Mouse (Mus musculus) thymus, postnatal 36 days (tissue): ENCODE data around the gene Afdn.
"Not testable (repeated sequence)": the region's sequence is repeated elsewhere in the genome, so short reads cannot be mapped to it uniquely, and the experiment has no call there.

ENCODE experiments used
- DNase-seq, 2 experiments: peaks; one replicate each; pipeline ENCODE4 v3.0.0; 2022; ENCODE audit warnings: mixed read lengths in 2 of 2

The Afdn gene

DNA sequence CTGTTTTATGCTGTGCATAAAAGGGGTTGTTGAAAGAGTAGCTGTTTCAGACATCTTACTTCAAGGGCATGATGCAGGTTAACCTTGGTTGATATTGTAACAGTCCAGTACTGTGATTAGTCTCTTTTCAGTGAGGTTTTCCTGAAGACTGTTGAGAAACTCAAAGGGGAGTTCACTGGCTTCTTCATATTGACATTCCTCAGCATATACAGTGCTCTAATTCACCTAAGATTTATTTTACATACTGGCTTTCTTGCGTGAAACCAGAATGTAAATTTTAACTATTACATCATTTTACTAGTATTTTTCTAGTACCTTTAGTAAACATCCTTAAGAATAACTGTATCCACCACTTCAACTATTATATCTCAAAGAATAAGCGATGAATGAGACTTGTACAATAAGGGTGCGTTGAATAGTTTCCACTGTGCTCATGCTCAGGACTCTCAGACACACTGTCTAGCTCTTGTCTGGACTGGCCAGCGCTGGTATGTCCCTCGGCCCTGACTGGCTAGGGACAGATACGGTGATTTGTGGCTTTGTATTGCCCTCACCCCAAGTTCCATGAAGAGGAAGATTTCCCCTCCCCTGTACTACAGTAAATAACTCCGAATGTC, 129.6 kb downstream of the Afdn start:
- DNase-seq, result no peak

DNA sequence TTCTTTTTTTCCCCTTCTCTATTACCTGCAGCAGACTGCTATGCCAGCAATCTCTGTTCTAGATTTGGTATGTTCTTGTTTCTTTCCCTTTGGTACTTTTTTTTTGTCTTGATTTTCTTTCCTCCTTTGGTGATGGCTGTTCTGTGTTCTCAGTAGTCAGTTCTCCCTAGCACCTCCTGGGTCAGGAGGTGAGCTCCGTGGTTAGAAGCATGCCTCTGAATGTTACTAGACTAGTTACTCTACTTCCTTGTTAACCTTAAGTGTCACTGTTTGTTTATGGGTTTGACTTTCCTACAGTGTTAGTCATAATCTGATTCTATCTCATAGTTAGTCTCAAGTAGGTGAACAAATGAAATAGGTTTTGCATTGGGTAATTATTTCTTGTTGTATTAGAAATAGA, 130.6 kb downstream of the Afdn start:
- DNase-seq, result no peak

DNA sequence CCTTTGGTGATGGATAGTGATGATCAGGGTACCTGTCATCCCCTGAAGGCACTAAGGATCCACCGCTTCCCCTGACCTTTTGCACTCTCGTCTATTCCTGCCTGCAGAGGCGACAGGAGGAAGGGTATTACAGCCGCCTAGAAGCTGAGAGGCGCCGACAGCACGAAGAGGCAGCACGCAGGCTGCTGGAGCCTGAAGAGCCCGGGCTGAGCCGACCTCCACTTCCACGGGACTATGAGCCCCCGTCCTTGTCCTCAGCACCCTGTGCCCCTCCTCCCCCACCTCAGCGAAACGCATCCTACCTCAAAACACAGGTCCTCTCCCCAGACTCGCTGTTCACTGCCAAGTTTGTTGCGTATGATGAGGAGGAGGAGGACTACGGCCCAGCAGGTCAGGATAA, 138.5 kb downstream of the Afdn start:
- DNase-seq, result no peak

DNA sequence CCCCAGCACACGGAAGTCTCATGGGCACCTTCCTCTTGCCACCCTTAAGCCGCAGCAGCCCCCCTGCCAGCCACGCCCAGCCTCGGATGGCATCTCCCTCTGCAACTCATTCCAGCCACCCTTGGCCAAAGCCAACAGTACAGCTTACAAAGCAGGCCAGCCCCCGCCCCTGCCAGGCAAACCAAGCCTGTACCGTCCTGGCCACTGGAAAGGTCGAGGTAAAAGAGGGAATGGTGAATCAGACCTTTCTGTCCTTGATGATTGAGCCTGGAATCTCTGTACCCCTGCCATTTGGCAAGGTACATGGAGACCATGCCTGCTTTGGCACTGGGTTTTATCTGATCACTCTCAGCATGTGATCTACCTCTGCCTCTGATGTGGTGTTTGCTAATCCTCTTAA, 138.9 kb downstream of the Afdn start:
- no peak for DNase-seq

DNA sequence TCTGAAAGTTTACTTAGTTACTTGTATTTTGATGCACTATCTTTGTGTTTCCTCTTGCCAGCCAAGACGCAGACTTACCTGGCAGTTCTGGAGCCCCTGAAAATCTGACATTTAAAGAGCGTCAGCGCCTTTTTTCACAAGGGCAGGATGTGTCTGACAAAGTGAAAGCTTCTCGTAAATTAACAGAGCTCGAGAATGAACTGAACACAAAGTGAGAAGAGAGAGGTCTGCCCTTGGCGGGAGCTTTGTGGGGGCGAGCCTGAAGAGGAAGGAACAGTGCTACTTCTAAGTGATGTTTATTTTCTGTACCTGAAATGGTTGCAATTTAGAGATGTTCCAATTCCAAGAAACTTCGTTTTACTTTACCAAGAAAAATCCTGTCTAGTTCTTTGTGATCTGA, 143.5 kb downstream of the Afdn start:
- DNase-seq, result no peak

DNA sequence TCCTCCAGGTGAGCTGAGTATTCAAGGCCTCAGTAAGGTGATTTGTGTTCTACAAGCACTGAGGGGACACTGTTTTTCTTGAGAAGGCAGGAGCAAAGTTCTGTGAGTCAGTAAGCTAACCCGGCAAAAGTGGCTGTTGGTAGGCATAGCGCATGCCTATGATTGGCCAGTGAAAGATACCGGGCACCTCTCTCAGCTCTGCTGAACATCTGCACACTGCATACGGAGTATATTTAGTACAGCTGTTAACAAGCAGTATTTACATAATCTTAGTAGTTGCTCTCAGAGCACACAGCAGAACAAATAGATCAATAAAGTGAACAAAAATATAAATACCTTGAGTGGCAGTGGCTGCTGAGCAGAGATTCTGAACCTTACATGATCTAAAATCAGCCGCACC, 146.7 kb downstream of the Afdn start:
- no peak for DNase-seq

DNA sequence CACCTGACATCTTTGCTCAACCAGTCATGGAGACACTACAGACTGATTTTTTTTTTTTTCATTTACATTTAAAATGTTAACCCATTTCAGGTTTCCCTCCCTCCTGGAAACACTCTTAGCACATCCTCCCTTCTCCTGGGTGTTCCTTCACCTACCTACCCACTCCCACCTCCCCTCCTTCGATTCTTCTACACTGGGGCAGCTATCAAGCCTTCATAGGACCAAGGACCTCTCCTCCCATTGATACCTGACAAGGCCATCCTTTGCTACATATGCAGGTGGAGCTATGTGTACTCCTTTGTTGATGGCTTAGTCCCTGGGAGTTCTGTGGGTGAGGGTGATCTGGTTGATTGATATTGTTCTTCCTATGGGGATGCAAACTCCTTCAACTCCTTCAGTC, 147.3 kb downstream of the Afdn start:
- no peak for DNase-seq

DNA sequence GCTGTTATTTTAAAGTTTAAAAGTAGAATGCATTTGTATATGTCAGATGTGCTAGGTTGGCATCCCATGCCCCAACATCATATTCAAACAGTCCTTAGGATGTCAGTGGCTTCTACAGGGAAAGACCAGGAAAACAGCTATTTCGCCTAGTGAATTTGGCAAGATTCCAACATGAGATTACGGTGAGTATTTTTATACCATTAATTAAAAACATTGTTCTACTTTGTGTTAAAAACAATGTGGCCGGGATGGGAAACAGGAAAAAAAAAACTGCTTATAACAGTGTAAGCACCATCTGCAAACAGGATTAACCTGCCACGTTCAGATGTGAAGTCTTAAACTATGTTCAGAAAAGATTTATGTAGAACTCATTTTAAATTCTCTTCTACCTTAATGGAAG, 153.6 kb downstream of the Afdn start:
- DNase-seq, result no peak

DNA sequence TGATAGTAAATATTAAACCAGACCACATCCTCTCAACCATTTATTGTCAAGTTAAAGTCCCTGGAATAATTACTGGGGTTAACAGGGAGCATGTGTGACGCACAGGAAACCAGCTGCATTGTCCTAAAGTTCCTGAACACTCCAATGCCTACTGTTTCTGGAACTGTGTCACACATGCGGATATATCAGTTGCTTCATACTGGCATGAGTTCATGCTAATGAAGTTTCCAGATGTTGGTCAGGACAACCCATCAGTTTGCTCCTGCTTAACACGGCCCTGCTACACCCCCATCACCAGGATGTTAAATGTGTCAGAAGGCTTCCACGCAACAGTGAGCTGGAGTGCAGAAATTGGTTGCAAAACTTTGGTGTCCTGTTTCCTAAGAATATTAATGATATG, 154.2 kb downstream of the Afdn start:
- no peak for DNase-seq

DNA sequence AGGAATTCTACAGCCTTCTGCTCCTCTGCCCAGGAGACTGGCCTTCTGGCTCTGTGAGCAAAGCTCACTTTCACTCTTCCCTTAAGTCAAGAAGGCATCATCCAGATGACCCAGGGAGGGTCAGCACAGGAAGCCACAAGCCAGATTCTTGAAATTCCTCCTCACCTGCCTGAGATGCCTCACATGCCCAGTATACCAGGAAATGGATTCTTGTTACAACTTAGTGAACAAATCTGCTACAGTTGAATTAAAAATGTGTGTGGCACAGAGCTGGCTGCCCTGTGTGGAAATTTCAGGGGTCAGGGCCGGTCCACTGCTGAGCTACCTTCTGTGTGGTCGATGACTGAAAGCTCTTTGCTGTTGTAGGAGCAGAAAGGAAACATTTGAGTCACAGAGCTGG, 160.4 kb downstream of the Afdn start:
- DNase-seq, result no peak

DNA sequence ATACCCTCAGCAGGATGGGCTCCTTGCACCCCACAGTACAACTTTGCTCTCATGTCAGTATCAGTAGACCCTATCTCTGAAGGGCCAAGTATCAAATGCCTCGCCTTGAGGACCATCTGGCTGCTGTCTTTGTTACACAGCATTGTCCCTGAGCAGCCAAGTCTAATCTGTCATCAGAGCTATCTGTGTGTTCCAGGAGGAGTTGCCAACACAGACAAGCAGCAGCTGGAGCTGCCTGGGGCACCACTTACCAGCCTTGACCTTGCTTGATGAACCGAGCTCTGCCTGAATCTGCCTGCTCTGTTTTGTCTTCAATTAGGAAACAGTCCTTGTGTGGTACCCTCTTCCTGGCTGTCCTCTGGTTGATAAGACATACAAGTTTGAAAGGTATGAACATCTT, 163.1 kb downstream of the Afdn start:
- DNase-seq, result no peak

DNA sequence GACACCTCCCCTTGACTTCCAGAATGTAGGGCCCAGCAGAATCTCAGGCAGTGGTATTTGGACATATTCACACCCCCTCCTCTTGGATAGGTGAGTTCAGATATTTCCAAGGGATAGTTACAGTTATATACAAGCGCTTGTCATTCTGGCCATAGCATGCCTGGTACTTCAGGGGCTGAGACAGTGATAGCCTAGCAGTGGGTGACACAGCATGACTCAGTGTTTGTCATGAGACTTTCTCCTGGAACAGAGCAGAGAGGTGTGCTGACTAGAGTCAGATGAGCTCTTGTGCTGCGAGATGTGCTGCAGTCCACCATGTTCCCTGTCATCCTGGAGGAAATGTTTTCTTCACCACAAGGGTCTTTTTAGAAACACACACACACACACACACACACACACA, 164.2 kb downstream of the Afdn start:
- DNase-seq, result no peak

DNA sequence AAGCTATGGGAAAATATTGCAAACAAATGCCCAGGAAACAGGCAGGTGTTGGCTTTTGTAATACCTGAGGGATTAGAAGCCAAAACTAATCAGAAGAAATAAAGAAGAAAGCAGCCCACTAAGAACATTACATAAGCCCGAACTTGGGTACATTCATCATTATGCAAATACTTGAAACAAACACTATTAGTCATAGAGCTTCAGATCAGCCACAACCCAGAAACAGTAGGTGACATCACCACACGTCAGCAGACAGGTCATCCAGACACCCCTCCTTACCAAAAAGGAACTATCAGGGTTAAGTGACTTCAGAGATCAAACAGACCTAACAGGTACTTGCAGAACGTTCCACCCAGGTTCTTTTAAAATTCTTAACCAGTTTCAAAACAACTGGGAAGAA, 165.6 kb downstream of the Afdn start:
- no peak for DNase-seq

DNA sequence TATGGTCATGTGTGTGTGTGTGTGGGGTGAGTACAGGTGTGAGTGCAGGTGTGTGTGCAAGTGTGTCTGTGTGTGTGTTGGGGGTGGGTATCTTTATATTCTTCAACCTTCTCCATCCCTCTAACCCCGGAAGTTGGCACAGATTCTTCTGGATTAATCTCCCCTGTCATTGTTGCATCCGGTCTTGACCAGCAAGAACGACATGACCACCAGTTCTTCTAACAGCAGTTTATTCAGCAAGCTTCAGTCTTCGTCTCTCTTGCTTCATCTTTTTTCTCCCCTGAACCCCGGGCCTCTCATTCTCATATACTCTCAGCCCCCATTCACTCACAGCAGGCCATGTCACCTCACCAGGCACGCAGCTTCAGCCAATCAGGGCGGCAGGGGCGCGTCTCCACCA, 170.1 kb downstream of the Afdn start:
- DNase-seq, result no peak

DNA sequence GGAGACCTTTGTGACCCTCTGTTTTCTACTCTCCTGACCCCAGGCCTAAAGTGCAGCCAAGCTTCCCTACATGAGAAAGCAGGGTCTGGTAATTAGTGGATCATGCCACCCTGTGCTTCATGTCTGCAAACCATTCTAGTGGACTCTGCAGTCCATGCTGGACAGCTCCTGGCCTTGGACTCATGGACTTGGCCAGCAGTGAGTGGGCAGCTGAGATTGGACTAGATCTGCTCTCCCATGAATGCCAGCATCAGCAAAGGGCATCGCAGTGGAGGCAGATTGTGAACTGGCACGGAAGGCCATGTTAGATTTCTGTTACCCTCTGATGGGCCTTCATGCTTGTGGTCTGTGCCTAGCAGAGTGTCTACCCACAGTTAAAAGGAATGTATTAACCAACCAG, 175.0 kb downstream of the Afdn start:
- DNase-seq, result not testable (repeated sequence)

DNA sequence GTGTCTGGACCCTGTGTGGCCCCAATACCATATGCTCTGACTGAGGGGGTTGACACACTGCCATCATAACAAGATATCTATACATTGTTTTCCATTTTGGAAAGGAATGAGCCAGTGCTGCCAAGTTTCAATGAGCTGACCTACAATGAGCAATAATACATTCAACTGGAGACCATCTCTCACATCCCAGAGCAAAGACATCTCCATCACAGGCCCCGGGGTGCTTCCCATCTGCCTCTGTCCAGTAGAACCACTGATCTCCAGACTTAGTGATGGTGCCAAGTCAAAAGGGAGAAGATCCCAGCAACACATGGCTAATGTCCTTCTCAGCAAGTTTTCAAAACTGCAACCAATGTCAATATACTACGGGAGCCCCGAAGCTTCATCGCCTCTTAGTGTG, 177.4 kb downstream of the Afdn start:
- no peak for DNase-seq

DNA sequence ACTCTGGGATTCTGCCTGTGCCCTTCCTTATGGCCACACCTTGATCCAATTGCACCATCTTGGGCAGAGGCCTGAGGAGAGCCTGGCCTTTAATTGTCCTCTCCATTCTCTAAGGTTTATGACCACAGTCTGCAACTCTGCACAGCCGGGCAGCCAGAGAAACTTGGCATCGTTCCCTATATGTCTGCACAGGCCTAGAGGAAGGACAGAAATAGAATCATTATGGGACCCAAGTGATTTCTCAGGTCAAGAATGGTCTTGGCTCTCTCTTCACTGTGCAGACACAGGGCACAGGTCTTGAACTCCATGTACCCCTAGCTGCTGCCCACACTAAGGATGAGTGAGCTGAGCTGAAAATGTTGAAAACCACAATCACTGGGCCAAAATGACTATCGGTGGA, 178.3 kb downstream of the Afdn start:
- DNase-seq, result no peak

DNA sequence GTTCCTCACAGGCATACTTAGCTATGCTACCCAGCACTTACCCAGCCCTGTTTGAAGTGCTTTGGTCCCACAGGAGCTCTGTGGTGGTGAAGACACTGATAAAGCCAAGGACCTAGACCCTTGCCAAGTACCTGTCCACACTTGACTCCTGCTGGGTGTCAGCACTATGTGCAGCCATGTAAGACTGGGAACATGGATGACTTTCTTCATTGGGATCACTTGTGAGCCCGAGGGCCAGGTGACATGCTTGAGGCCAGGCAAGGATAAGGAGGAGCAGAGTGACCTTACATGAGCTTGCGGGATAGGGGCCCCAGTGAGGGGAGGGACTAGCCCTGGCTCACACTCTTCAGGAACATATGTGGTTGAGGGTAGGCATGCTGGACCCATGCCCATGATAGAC, 178.9 kb downstream of the Afdn start:
- not testable (repeated sequence) for DNase-seq

DNA sequence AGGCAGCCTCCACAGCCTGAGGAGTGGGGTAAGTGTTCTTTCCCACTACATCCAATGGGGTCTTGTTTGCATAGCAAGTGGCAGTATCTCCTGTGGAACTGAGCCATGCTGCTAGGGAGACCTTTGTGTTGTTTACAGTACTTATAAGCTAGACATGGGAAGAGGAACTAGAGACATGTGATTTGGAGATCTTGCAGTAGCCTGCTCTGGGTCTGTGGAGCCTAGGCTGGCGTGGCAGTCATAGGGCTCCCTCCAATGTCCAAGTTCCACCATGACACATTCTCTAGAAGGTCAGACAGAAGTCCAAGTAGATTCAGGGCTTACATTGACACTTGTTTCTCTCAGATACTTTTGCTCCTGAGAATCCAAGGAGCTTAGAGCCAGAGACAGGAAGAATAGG, 180.1 kb downstream of the Afdn start:
- DNase-seq, result no peak

DNA sequence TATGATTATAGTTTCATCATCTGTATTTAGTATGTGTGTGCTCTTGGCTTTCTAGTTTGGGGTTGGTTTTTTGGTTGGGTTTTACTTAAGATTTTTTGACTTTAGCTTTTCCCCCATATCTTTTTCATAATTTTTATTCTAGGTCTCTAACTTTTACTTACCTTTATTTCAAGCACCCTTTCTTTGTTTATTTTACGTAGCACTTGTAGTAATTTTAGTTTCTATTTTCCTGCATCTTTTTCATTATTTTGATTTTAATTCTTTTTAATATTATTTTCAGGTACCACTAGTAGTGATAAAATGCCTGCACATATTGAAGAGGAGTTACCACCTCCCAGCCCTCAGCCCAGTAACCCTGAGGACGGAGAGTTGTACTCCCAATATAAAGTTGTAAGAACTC, 187.7 kb downstream of the Afdn start, which contains the start of gene Gm7168:
Gene Gm7168 (plus strand): TSS at position 301 of the 400 bp plus-strand sequence.
- not testable (repeated sequence) for DNase-seq

DNA sequence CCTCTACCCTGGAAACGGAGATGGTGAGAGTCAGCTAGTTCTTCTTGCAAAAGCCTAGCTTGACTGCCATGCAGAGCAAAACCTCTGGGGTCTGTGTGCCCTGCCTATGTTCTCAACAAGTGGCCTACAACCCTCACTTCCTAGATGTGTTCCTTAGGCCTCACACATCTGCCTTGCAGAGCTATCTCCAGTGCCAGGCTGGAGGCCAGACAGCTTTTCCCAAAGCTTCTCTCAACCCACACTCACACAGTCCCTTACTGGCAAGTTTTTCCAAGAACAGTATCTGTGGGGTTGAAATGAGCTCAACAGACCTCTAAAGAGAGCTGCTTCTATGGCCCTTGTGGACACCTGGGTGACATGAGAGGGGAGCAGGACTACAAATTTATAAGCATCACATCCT, 191.2 kb downstream of the Afdn start:
- DNase-seq, result not testable (repeated sequence)
